Mouse (Mus musculus) 3T3-L1 (cell line): ENCODE measurements around the gene Rpl36a-ps1.
"Not testable (repeated sequence)": the region's sequence is repeated elsewhere in the genome, so short reads cannot be mapped to it uniquely, and the experiment has no call there.

ENCODE experiments used
- DNase-seq: peaks from one replicate; pipeline ENCODE4 v3.0.0-alpha.2; 2015; ENCODE audit warnings: low read depth, low spot score

Rpl36a-ps1 gene

GRCm38 (mm10) chr14:98994218-98994617 is at the start of gene Rpl36a-ps1:
Gene Rpl36a-ps1, minus strand, starts transcription at chr14:98994318.
- no peak for DNase-seq

- no peak for DNase-seq
These were observed 49.4 kb upstream of the Rpl36a-ps1 start for GRCm38 (mm10) chr14:99043499-99043898.

GRCm38 (mm10) chr14:99041416-99041815 is 47.3 kb upstream of the Rpl36a-ps1 start:
- DNase-seq: no peak

GRCm38 (mm10) chr14:99039308-99039707 is 45.2 kb upstream of the Rpl36a-ps1 start:
- DNase-seq: not testable (repeated sequence)

GRCm38 (mm10) chr14:99037703-99038102 is 43.6 kb upstream of the Rpl36a-ps1 start:
- DNase-seq: peak; percentile 49

GRCm38 (mm10) chr14:99036039-99036438 is 41.9 kb upstream of the Rpl36a-ps1 start:
- no peak for DNase-seq

GRCm38 (mm10) chr14:99034851-99035250 is 40.7 kb upstream of the Rpl36a-ps1 start:
- not testable (repeated sequence) for DNase-seq

GRCm38 (mm10) chr14:99032596-99032995 is 38.5 kb upstream of the Rpl36a-ps1 start:
- DNase-seq: no peak

- DNase-seq: no peak
These were observed 37.3 kb upstream of the Rpl36a-ps1 start for GRCm38 (mm10) chr14:99031337-99031873.

GRCm38 (mm10) chr14:99029987-99030386 is 35.9 kb upstream of the Rpl36a-ps1 start:
- no peak for DNase-seq

- peak; percentile 45 for DNase-seq
These were observed 28.4 kb upstream of the Rpl36a-ps1 start for GRCm38 (mm10) chr14:99022346-99023086.

GRCm38 (mm10) chr14:99019136-99019808 is 25.2 kb upstream of the Rpl36a-ps1 start:
- no peak for DNase-seq

- no peak for DNase-seq
These were observed 24.6 kb upstream of the Rpl36a-ps1 start for GRCm38 (mm10) chr14:99018691-99019090.

GRCm38 (mm10) chr14:99010920-99011313 is 16.8 kb upstream of the Rpl36a-ps1 start:
- no peak for DNase-seq

- no peak for DNase-seq
These were observed 16.3 kb upstream of the Rpl36a-ps1 start for GRCm38 (mm10) chr14:99010224-99010919.

GRCm38 (mm10) chr14:98992482-98992881 is 1.6 kb downstream of the Rpl36a-ps1 start:
- DNase-seq: no peak

- DNase-seq: no peak
These were observed 3.5 kb downstream of the Rpl36a-ps1 start for GRCm38 (mm10) chr14:98990636-98991035.

- no peak for DNase-seq
These were observed 4.3 kb downstream of the Rpl36a-ps1 start for GRCm38 (mm10) chr14:98989818-98990217.

GRCm38 (mm10) chr14:98971921-98972320 is 22.2 kb downstream of the Rpl36a-ps1 start:
- no peak for DNase-seq

GRCm38 (mm10) chr14:98958978-98959658 is 35.0 kb downstream of the Rpl36a-ps1 start:
- DNase-seq: no peak

- no peak for DNase-seq
These were observed 37.3 kb downstream of the Rpl36a-ps1 start for GRCm38 (mm10) chr14:98956788-98957187.
